Mouse (Mus musculus) midbrain, embryonic 11.5 days (tissue): ENCODE measurements around the gene Msrb2. TPM values are rescaled to one million over a fixed set of nuclear protein-coding genes. Genes with fewer than 3 reads are reported as not detected.

Experiments
- ATAC-seq: fragments of 200-750 bp; cut with Nextera tagmentation; 2 replicates; pipeline ENCODE4 v1.8.0; 2017; ENCODE audit warnings: moderate TSS enrichment, moderate library complexity; ENCODE audit not compliant: low FRiP score
- DNase-seq: peaks from one replicate; pipeline ENCODE4 v3.0.0; 2015; ENCODE audit warnings: low spot score; ENCODE audit errors: missing footprints
- H3K27ac ChIP-seq: fragments of 300-500 bp; sonication (generic); 2 replicates; pipeline ENCODE4 v1.5.1; 2014; ENCODE audit warnings: low read depth, low read length
- H3K27me3 ChIP-seq: fragments of 300-500 bp; sonication (generic); 2 replicates; pipeline ENCODE4 v1.6.1; 2014; ENCODE audit warnings: mild to moderate bottlenecking, low read length, moderate library complexity, mixed read lengths; ENCODE audit not compliant: control insufficient read depth, insufficient read depth
- H3K36me3 ChIP-seq: fragments of 300-500 bp; sonication (generic); 2 replicates; pipeline ENCODE4 v1.6.1; 2014; ENCODE audit warnings: mild to moderate bottlenecking, low read length, moderate library complexity, mixed read lengths; ENCODE audit not compliant: control insufficient read depth, insufficient read depth
- H3K4me1 ChIP-seq: fragments of 300-500 bp; sonication (generic); 2 replicates; pipeline ENCODE4 v1.6.1; 2014; ENCODE audit warnings: low read length; ENCODE audit not compliant: control insufficient read depth, insufficient read depth
- H3K4me2 ChIP-seq: fragments of 300-500 bp; sonication (generic); 2 replicates; pipeline ENCODE4 v1.6.1; 2014; ENCODE audit warnings: mild to moderate bottlenecking, moderate library complexity
- H3K4me3 ChIP-seq: fragments of 300-500 bp; sonication (generic); 2 replicates; pipeline ENCODE4 v1.5.1; 2014; ENCODE audit warnings: low read depth, low read length
- H3K9ac ChIP-seq: fragments of 300-500 bp; sonication (generic); 2 replicates; pipeline ENCODE4 v1.6.1; 2014; ENCODE audit warnings: low read length
- H3K9me3 ChIP-seq: fragments of 300-500 bp; sonication (generic); 2 replicates; pipeline ENCODE4 v1.6.1; 2016; ENCODE audit warnings: low read length; ENCODE audit not compliant: control insufficient read depth
- WGBS: fragments of 180-500 bp; shearing (Covaris S2); extraction: QIAGEN DNeasy Blood & Tissue Kit; methylation state at CpG from one replicate; pipeline ENCODE4 v1.1.7; 2014; 5-methylcytosine and 5-hydroxymethylcytosine counted together
- polyA plus RNA-seq: library from polyadenylated mRNA; unstranded; fragments of >200 nt; fragmentation: Nextera tagmentation; extraction: Ambion mirVana; gene quantifications from 2 replicates; pipeline ENCODE4 v1.2.1, GENCODE M21; 2014

Gene Msrb2
- polyA plus RNA-seq, 1 experiment from 2014 or later, result 11.2 TPM

- H3K4me2 ChIP-seq, result peak overlapping the region; percentile 46
- H3K27me3 ChIP-seq, result no peaks in the 10 kb centered on the region
- no peaks in the 10 kb centered on the region for H3K4me1 ChIP-seq
- no peaks in the 10 kb centered on the region for H3K9me3 ChIP-seq
- 0 out of 2 replicates have a peak overlapping the region, but pooled peaks have one; percentile 13 for H3K4me3 ChIP-seq
- DNase-seq (peak; percentile 98), ATAC-seq (peak; percentile 77)
- 20% methylated on average over 19 of the region's 19 CpGs for WGBS
- no peaks in the 10 kb centered on the region for H3K36me3 ChIP-seq
- H3K9ac ChIP-seq, result peak overlapping the region; percentile 26; the same call in 1 of the 2 replicates
- H3K27ac ChIP-seq, result no peak overlapping the region
Observed at GRCm38 (mm10) chr2:19414222-19414965, 43.2 kb downstream of the Msrb2 start.

GRCm38 (mm10) chr2:19415063-19415521 is 43.9 kb downstream of the Msrb2 start:
- H3K9ac ChIP-seq, result peak overlapping the region; percentile 26; the same call in 1 of the 2 replicates
- H3K4me1 ChIP-seq, result no peaks in the 10 kb centered on the region
- H3K4me3 ChIP-seq, result no peak overlapping the region
- peak overlapping the region; percentile 46 for H3K4me2 ChIP-seq
- peak; percentile 61; the same call in 1 of the 2 replicates for ATAC-seq
- WGBS, result 3% methylated on average over 6 of the region's 6 CpGs
- peak; percentile 98 for DNase-seq
- no peaks in the 10 kb centered on the region for H3K36me3 ChIP-seq
- H3K9me3 ChIP-seq, result no peaks in the 10 kb centered on the region
- H3K27ac ChIP-seq, result no peak overlapping the region
- no peaks in the 10 kb centered on the region for H3K27me3 ChIP-seq

GRCm38 (mm10) chr2:19416066-19416465 is 44.8 kb downstream of the Msrb2 start:
- H3K9ac ChIP-seq, result no peak overlapping the region
- WGBS, result 69% methylated on average over 6 of the region's 6 CpGs
- no peak overlapping the region for H3K4me2 ChIP-seq
- no peak overlapping the region for H3K4me3 ChIP-seq
- H3K27me3 ChIP-seq, result no peaks in the 10 kb centered on the region
- no peak overlapping the region for H3K27ac ChIP-seq
- ATAC-seq, result no peak
- no peaks in the 10 kb centered on the region for H3K4me1 ChIP-seq
- H3K36me3 ChIP-seq, result no peaks in the 10 kb centered on the region
- H3K9me3 ChIP-seq, result no peaks in the 10 kb centered on the region
- peak; percentile 54 for DNase-seq

- Histone ChIP-seq H3K4me2 (no peak overlapping the region), H3K9ac (no peak overlapping the region), H3K4me1 (no peaks in the 10 kb centered on the region), H3K36me3 (no peaks in the 10 kb centered on the region), H3K27me3 (no peaks in the 10 kb centered on the region; the same call in 1 of the 2 replicates), H3K4me3 (no peak overlapping the region), H3K9me3 (no peaks in the 10 kb centered on the region), H3K27ac (no peak overlapping the region)
- WGBS, result 80% methylated on average over 1 of the region's 1 CpGs
- peak; percentile 70 for DNase-seq
- ATAC-seq, result peak; percentile 56
Observed at GRCm38 (mm10) chr2:19419686-19420345, 48.6 kb downstream of the Msrb2 start.

- ATAC-seq, result no peak
- no peaks in the 10 kb centered on the region for H3K36me3 ChIP-seq
- no peak overlapping the region for H3K4me3 ChIP-seq
- no peaks in the 10 kb centered on the region for H3K9me3 ChIP-seq
- no peaks in the 10 kb centered on the region for H3K4me1 ChIP-seq
- peaks cover 8% of the 10 kb centered on the region for H3K27me3 ChIP-seq
- H3K27ac ChIP-seq, result no peak overlapping the region
- no peak overlapping the region for H3K9ac ChIP-seq
- H3K4me2 ChIP-seq, result no peak overlapping the region
- DNase-seq, result no peak
Observed at GRCm38 (mm10) chr2:19422226-19422625, 51.0 kb downstream of the Msrb2 start.

- 71% methylated on average over 6 of the region's 6 CpGs for WGBS
- H3K4me1 ChIP-seq, result no peaks in the 10 kb centered on the region
- no peak overlapping the region for H3K9ac ChIP-seq
- no peaks in the 10 kb centered on the region for H3K36me3 ChIP-seq
- H3K9me3 ChIP-seq, result no peaks in the 10 kb centered on the region
- DNase-seq, result peak; percentile 35
- H3K27me3 ChIP-seq, result peaks cover 14% of the 10 kb centered on the region
- H3K4me2 ChIP-seq, result no peak overlapping the region
- H3K27ac ChIP-seq, result no peak overlapping the region
- no peak for ATAC-seq
- no peak overlapping the region for H3K4me3 ChIP-seq
Observed at GRCm38 (mm10) chr2:19423086-19423485, 51.8 kb downstream of the Msrb2 start.

- Histone ChIP-seq H3K9me3 (no peaks in the 10 kb centered on the region), H3K9ac (no peak overlapping the region), H3K27me3 (peaks cover 71% of the 10 kb centered on the region), H3K36me3 (no peaks in the 10 kb centered on the region), H3K4me3 (no peak overlapping the region), H3K27ac (no peak overlapping the region), H3K4me2 (no peak overlapping the region), H3K4me1 (peaks cover 13% of the 10 kb centered on the region; the same call in 1 of the 2 replicates)
- ATAC-seq (no peak), DNase-seq (peak; percentile 92)
- 4% methylated on average over 10 of the region's 10 CpGs for WGBS
Observed at GRCm38 (mm10) chr2:19429031-19429430, 57.8 kb downstream of the Msrb2 start.

- H3K4me2 ChIP-seq, result peak overlapping the region; percentile 45; the same call in 1 of the 2 replicates
- no peak overlapping the region for H3K27ac ChIP-seq
- 3% methylated on average over 31 of the region's 31 CpGs for WGBS
- peak overlapping the region; percentile 21; the same call in 1 of the 2 replicates for H3K4me3 ChIP-seq
- peak; percentile 94 for DNase-seq
- no peak for ATAC-seq
- H3K27me3 ChIP-seq, result peaks cover 73% of the 10 kb centered on the region
- H3K4me1 ChIP-seq, result peaks cover 13% of the 10 kb centered on the region; the same call in 1 of the 2 replicates
- no peaks in the 10 kb centered on the region for H3K9me3 ChIP-seq
- no peaks in the 10 kb centered on the region for H3K36me3 ChIP-seq
- no peak overlapping the region for H3K9ac ChIP-seq
Observed at GRCm38 (mm10) chr2:19429691-19430690, 58.8 kb downstream of the Msrb2 start.
